Mouse (Mus musculus): ENCODE measurements around the gene Nr1h4. TPM values are rescaled to one million over a fixed set of nuclear protein-coding genes. Genes with fewer than 3 reads are reported as not detected.
A peak's percentile ranks its signal among the peaks of the same experiment; 100 is the strongest.

Nr1h4 gene
- polyA plus RNA-seq, 1 experiment from 2014 or later, result 1.2 TPM

- H3K4me3 ChIP-seq (ENCODE audit: low read length), result no peak overlapping the region
- H3K9me3 ChIP-seq (replicated peaks; ENCODE audit: control insufficient read depth, low read length), result no peaks in the 10 kb centered on the region
- H3K27me3 ChIP-seq (ENCODE audit: control insufficient read depth, insufficient read depth, low read length), result no peaks in the 10 kb centered on the region
- H3K9ac ChIP-seq (ENCODE audit: low read length), result no peak overlapping the region
- ATAC-seq (replicated peaks; ENCODE audit: extremely low read depth, insufficient read depth, low FRiP score), result peak; percentile 91
- H3K27ac ChIP-seq (ENCODE audit: low read length), result peak overlapping the region; percentile 64
- WGBS, result 14% methylated on average over 5 of the region's 5 CpGs
- H3K36me3 ChIP-seq (ENCODE audit: control insufficient read depth, insufficient read depth), result no peaks in the 10 kb centered on the region
- H3K4me1 ChIP-seq (ENCODE audit: control insufficient read depth, insufficient read depth, low read length), result peaks cover 43% of the 10 kb centered on the region
- peak overlapping the region; percentile 25 for H3K4me2 ChIP-seq (ENCODE audit: low read depth, low read length)
These were observed 2.2 kb downstream of the Nr1h4 start for GRCm38 (mm10) chr10:89531194-89531634.

GRCm38 (mm10) chr10:89527054-89527453 is 6.3 kb downstream of the Nr1h4 start:
- Histone ChIP-seq H3K9ac (ENCODE audit: low read length) (no peak overlapping the region), H3K27me3 (ENCODE audit: control insufficient read depth, insufficient read depth, low read length) (no peaks in the 10 kb centered on the region), H3K4me1 (ENCODE audit: control insufficient read depth, insufficient read depth, low read length) (peaks cover 27% of the 10 kb centered on the region), H3K4me3 (ENCODE audit: low read length) (no peak overlapping the region), H3K36me3 (ENCODE audit: control insufficient read depth, insufficient read depth) (no peaks in the 10 kb centered on the region), H3K9me3 (replicated peaks; ENCODE audit: control insufficient read depth, low read length) (no peaks in the 10 kb centered on the region), H3K4me2 (ENCODE audit: low read depth, low read length) (peak overlapping the region; percentile 28; the same call in 1 of the 2 replicates), H3K27ac (ENCODE audit: low read length) (peak overlapping the region; percentile 71)
- 26% methylated on average over 5 of the region's 5 CpGs for WGBS
- peak; percentile 54 for ATAC-seq (replicated peaks; ENCODE audit: extremely low read depth, insufficient read depth, low FRiP score)

GRCm38 (mm10) chr10:89525823-89526222 is 7.6 kb downstream of the Nr1h4 start:
- WGBS, result 84% methylated on average over 2 of the region's 2 CpGs
- H3K4me1 ChIP-seq (ENCODE audit: control insufficient read depth, insufficient read depth, low read length), result peaks cover 23% of the 10 kb centered on the region
- no peak overlapping the region for H3K4me2 ChIP-seq (ENCODE audit: low read depth, low read length)
- no peak overlapping the region for H3K9ac ChIP-seq (ENCODE audit: low read length)
- H3K9me3 ChIP-seq (replicated peaks; ENCODE audit: control insufficient read depth, low read length), result no peaks in the 10 kb centered on the region
- no peak overlapping the region for H3K4me3 ChIP-seq (ENCODE audit: low read length)
- no peak for ATAC-seq (replicated peaks; ENCODE audit: extremely low read depth, insufficient read depth, low FRiP score)
- no peaks in the 10 kb centered on the region for H3K27me3 ChIP-seq (ENCODE audit: control insufficient read depth, insufficient read depth, low read length)
- no peak overlapping the region for H3K27ac ChIP-seq (ENCODE audit: low read length)
- H3K36me3 ChIP-seq (ENCODE audit: control insufficient read depth, insufficient read depth), result no peaks in the 10 kb centered on the region

GRCm38 (mm10) chr10:89522481-89522880 is 10.9 kb downstream of the Nr1h4 start:
- Histone ChIP-seq H3K4me2 (ENCODE audit: low read depth, low read length) (peak overlapping the region; percentile 16; the same call in 1 of the 2 replicates), H3K9me3 (replicated peaks; ENCODE audit: control insufficient read depth, low read length) (no peaks in the 10 kb centered on the region), H3K9ac (ENCODE audit: low read length) (peak overlapping the region; percentile 12; the same call in 1 of the 2 replicates), H3K4me3 (ENCODE audit: low read length) (no peak overlapping the region), H3K4me1 (ENCODE audit: control insufficient read depth, insufficient read depth, low read length) (peaks cover 17% of the 10 kb centered on the region), H3K27ac (ENCODE audit: low read length) (peak overlapping the region; percentile 77), H3K27me3 (ENCODE audit: control insufficient read depth, insufficient read depth, low read length) (no peaks in the 10 kb centered on the region), H3K36me3 (ENCODE audit: control insufficient read depth, insufficient read depth) (no peaks in the 10 kb centered on the region)
- peak; percentile 74 for ATAC-seq (replicated peaks; ENCODE audit: extremely low read depth, insufficient read depth, low FRiP score)
- WGBS, result 34% methylated on average over 7 of the region's 7 CpGs

GRCm38 (mm10) chr10:89521790-89522431 is 11.5 kb downstream of the Nr1h4 start:
- Histone ChIP-seq H3K9me3 (replicated peaks; ENCODE audit: control insufficient read depth, low read length) (no peaks in the 10 kb centered on the region), H3K27me3 (ENCODE audit: control insufficient read depth, insufficient read depth, low read length) (no peaks in the 10 kb centered on the region), H3K9ac (ENCODE audit: low read length) (no peak overlapping the region; the same call in 1 of the 2 replicates), H3K4me3 (ENCODE audit: low read length) (no peak overlapping the region), H3K36me3 (ENCODE audit: control insufficient read depth, insufficient read depth) (no peaks in the 10 kb centered on the region), H3K4me1 (ENCODE audit: control insufficient read depth, insufficient read depth, low read length) (peaks cover 13% of the 10 kb centered on the region), H3K4me2 (ENCODE audit: low read depth, low read length) (peak overlapping the region; percentile 16; the same call in 1 of the 2 replicates), H3K27ac (ENCODE audit: low read length) (peak overlapping the region; percentile 77)
- WGBS, result 26% methylated on average over 9 of the region's 9 CpGs
- ATAC-seq (replicated peaks; ENCODE audit: extremely low read depth, insufficient read depth, low FRiP score), result peak; percentile 70

- H3K9ac ChIP-seq (ENCODE audit: low read length), result no peak overlapping the region
- H3K4me1 ChIP-seq (ENCODE audit: control insufficient read depth, insufficient read depth, low read length), result peaks cover 9% of the 10 kb centered on the region
- no peak overlapping the region for H3K4me3 ChIP-seq (ENCODE audit: low read length)
- H3K4me2 ChIP-seq (ENCODE audit: low read depth, low read length), result no peak overlapping the region
- H3K27me3 ChIP-seq (ENCODE audit: control insufficient read depth, insufficient read depth, low read length), result no peaks in the 10 kb centered on the region
- no peaks in the 10 kb centered on the region for H3K9me3 ChIP-seq (replicated peaks; ENCODE audit: control insufficient read depth, low read length)
- H3K36me3 ChIP-seq (ENCODE audit: control insufficient read depth, insufficient read depth), result no peaks in the 10 kb centered on the region
- no peak overlapping the region for H3K27ac ChIP-seq (ENCODE audit: low read length)
- ATAC-seq (replicated peaks; ENCODE audit: extremely low read depth, insufficient read depth, low FRiP score), result no peak
- WGBS, result 81% methylated on average over 4 of the region's 4 CpGs
These were observed 13.0 kb downstream of the Nr1h4 start for GRCm38 (mm10) chr10:89520381-89520780.

GRCm38 (mm10) chr10:89519226-89519625 is 14.2 kb downstream of the Nr1h4 start:
- no peaks in the 10 kb centered on the region for H3K9me3 ChIP-seq (replicated peaks; ENCODE audit: control insufficient read depth, low read length)
- H3K4me2 ChIP-seq (ENCODE audit: low read depth, low read length), result no peak overlapping the region
- no peak overlapping the region for H3K27ac ChIP-seq (ENCODE audit: low read length)
- WGBS, result 77% methylated on average over 4 of the region's 4 CpGs
- ATAC-seq (replicated peaks; ENCODE audit: extremely low read depth, insufficient read depth, low FRiP score), result no peak
- no peaks in the 10 kb centered on the region for H3K36me3 ChIP-seq (ENCODE audit: control insufficient read depth, insufficient read depth)
- H3K9ac ChIP-seq (ENCODE audit: low read length), result no peak overlapping the region
- peaks cover 9% of the 10 kb centered on the region for H3K4me1 ChIP-seq (ENCODE audit: control insufficient read depth, insufficient read depth, low read length)
- H3K27me3 ChIP-seq (ENCODE audit: control insufficient read depth, insufficient read depth, low read length), result no peaks in the 10 kb centered on the region
- no peak overlapping the region for H3K4me3 ChIP-seq (ENCODE audit: low read length)

GRCm38 (mm10) chr10:89518365-89518764 is 15.0 kb downstream of the Nr1h4 start:
- Histone ChIP-seq H3K9me3 (replicated peaks; ENCODE audit: control insufficient read depth, low read length) (no peaks in the 10 kb centered on the region), H3K4me1 (ENCODE audit: control insufficient read depth, insufficient read depth, low read length) (peaks cover 9% of the 10 kb centered on the region), H3K27me3 (ENCODE audit: control insufficient read depth, insufficient read depth, low read length) (no peaks in the 10 kb centered on the region), H3K27ac (ENCODE audit: low read length) (no peak overlapping the region), H3K4me3 (ENCODE audit: low read length) (no peak overlapping the region), H3K4me2 (ENCODE audit: low read depth, low read length) (no peak overlapping the region), H3K9ac (ENCODE audit: low read length) (no peak overlapping the region), H3K36me3 (ENCODE audit: control insufficient read depth, insufficient read depth) (no peaks in the 10 kb centered on the region)
- no peak for ATAC-seq (replicated peaks; ENCODE audit: extremely low read depth, insufficient read depth, low FRiP score)
- 90% methylated on average over 2 of the region's 2 CpGs for WGBS

- H3K4me3 ChIP-seq (ENCODE audit: low read length), result no peak overlapping the region
- H3K4me2 ChIP-seq (ENCODE audit: low read depth, low read length), result no peak overlapping the region
- no peak overlapping the region for H3K27ac ChIP-seq (ENCODE audit: low read length)
- WGBS, result 58% methylated on average over 2 of the region's 2 CpGs
- H3K36me3 ChIP-seq (ENCODE audit: control insufficient read depth, insufficient read depth), result no peaks in the 10 kb centered on the region
- no peaks in the 10 kb centered on the region for H3K9me3 ChIP-seq (replicated peaks; ENCODE audit: control insufficient read depth, low read length)
- no peak for ATAC-seq (replicated peaks; ENCODE audit: extremely low read depth, insufficient read depth, low FRiP score)
- no peak overlapping the region for H3K9ac ChIP-seq (ENCODE audit: low read length)
- no peaks in the 10 kb centered on the region for H3K27me3 ChIP-seq (ENCODE audit: control insufficient read depth, insufficient read depth, low read length)
- no peaks in the 10 kb centered on the region for H3K4me1 ChIP-seq (ENCODE audit: control insufficient read depth, insufficient read depth, low read length)
These were observed 17.6 kb downstream of the Nr1h4 start for GRCm38 (mm10) chr10:89515813-89516212.

Measured in heart, embryonic 16.5 days (tissue).